Mouse (Mus musculus): ENCODE measurements at regions not wholly inside any gene's neighbourhood (a gene's known extent, or its start where the extent isn't known, plus 50 kb on each side); places are given as distances from the start of the nearest gene placed in this dataset.

DNA sequence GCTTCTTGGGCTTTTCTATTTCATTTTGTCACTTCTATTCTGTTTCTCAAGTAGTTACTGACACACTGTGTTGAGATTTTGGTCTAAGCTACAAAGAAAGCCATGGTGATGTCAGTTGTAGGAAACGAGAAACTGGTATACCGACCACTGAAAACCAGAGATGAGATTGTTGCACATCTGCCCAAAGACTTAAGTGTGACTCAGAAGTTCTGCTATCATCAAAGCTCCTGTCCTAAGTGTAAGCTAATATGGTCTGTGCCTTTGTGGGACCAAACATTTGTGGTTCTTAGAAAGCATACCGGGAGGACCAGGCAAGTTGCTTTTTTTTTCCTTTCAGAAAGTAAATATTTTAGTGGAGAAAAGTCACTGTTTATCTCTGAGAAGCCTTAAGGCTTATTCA is 1451.8 kb upstream of the A1bg start:
- no peak overlapping the region for H3K4me2 ChIP-seq (ENCODE audit: low read depth, low read length)
- DNase-seq (ENCODE audit: low spot score) (no peak), ATAC-seq (ENCODE audit: low read depth) (no peak)
- H3K36me3 ChIP-seq (ENCODE audit: control insufficient read depth, insufficient read depth, low read length): no peaks in the 10 kb centered on the region
- no peaks in the 10 kb centered on the region for H3K27me3 ChIP-seq (replicated peaks; ENCODE audit: control insufficient read depth, insufficient read depth, low read length)
- H3K9me3 ChIP-seq (ENCODE audit: control insufficient read depth, low read length): no peaks in the 10 kb centered on the region
- no peak overlapping the region for H3K9ac ChIP-seq (ENCODE audit: low read depth, low read length)
- 82% methylated on average over 3 of the region's 3 CpGs for WGBS
- H3K27ac ChIP-seq (replicated peaks; ENCODE audit: low read depth, low read length): no peak overlapping the region
- H3K4me3 ChIP-seq (ENCODE audit: low read depth, low read length): no peak overlapping the region
- no peaks in the 10 kb centered on the region for H3K4me1 ChIP-seq (ENCODE audit: control insufficient read depth, insufficient read depth, low read length)

DNA sequence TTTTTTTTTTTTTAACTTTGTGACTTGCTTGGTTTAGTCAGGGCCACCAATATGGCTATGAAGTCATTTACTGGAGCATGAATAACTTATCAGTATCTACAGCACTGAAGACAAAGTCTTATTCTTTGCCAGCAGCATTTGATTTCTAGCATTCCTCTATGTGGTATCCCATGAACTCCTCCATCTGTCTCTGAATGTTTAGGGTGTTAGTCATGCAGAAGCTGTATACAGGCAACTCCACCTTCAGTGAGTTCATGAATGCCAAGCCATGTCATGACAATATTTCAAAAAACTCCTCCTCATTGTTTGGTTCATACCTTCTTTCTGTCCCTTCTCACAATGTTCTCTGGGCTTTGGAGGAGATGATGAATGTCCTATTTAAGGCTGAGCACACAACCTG is 1438.4 kb upstream of the A1bg start:
- Histone ChIP-seq H3K9me3 (ENCODE audit: control insufficient read depth, low read length) (no peaks in the 10 kb centered on the region), H3K4me3 (ENCODE audit: low read depth, low read length) (no peak overlapping the region), H3K4me2 (ENCODE audit: low read depth, low read length) (no peak overlapping the region), H3K9ac (ENCODE audit: low read depth, low read length) (no peak overlapping the region), H3K27ac (replicated peaks; ENCODE audit: low read depth, low read length) (no peak overlapping the region), H3K4me1 (ENCODE audit: control insufficient read depth, insufficient read depth, low read length) (no peaks in the 10 kb centered on the region), H3K27me3 (replicated peaks; ENCODE audit: control insufficient read depth, insufficient read depth, low read length) (no peaks in the 10 kb centered on the region), H3K36me3 (ENCODE audit: control insufficient read depth, insufficient read depth, low read length) (no peaks in the 10 kb centered on the region)
- DNase-seq (ENCODE audit: low spot score) (no peak), ATAC-seq (ENCODE audit: low read depth) (no peak)

DNA sequence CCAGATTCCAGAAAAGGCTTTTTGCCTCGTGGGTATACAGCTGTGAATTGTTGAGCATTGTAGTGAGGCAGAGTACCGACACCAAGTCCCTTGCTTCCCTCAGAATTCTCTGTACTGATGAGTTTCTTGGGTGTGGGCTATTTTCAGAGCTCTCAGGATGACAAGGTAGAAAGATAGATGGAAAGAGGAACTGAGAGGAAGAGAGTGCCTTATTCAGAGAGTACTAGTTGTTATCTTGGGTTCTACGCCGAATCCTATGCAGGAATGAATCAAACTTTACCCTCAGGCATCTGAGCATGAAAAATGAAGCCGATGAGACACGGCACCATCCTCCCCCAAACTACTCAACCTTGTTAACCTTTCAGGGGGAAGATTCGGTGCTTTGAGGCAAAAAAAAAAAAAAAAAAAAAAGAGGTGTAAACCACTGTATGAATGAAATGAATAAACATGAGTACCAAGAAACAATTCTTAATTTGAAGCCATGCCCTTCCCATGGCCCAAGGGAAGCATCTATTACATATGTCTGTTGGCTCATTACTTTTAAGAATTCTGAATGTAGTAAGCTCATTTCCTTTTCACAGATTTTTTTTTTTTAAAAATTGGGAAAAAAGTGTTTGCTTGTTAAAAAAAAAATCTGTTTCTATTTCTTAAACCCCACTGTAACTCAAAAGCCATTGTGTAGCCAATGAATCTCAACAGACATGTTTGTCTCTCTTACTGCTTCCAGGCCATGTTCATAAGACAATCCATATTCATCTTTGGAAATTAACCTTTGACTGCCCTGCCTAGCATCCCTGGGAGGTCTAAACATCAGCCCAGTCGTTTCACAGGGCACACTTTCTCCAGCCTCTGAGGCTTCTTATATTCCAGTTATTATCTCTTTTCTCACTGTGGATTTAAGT is 1435.8 kb upstream of the A1bg start:
- Histone ChIP-seq H3K27me3 (replicated peaks; ENCODE audit: control insufficient read depth, insufficient read depth, low read length) (no peaks in the 10 kb centered on the region), H3K4me3 (ENCODE audit: low read depth, low read length) (no peak overlapping the region), H3K9ac (ENCODE audit: low read depth, low read length) (no peak overlapping the region), H3K36me3 (ENCODE audit: control insufficient read depth, insufficient read depth, low read length) (no peaks in the 10 kb centered on the region), H3K9me3 (ENCODE audit: control insufficient read depth, low read length) (no peaks in the 10 kb centered on the region), H3K4me1 (ENCODE audit: control insufficient read depth, insufficient read depth, low read length) (no peaks in the 10 kb centered on the region), H3K27ac (replicated peaks; ENCODE audit: low read depth, low read length) (no peak overlapping the region), H3K4me2 (ENCODE audit: low read depth, low read length) (no peak overlapping the region)
- WGBS: 50% methylated on average over 8 of the region's 8 CpGs
- ATAC-seq (ENCODE audit: low read depth) (no peak), DNase-seq (ENCODE audit: low spot score) (no peak)

DNA sequence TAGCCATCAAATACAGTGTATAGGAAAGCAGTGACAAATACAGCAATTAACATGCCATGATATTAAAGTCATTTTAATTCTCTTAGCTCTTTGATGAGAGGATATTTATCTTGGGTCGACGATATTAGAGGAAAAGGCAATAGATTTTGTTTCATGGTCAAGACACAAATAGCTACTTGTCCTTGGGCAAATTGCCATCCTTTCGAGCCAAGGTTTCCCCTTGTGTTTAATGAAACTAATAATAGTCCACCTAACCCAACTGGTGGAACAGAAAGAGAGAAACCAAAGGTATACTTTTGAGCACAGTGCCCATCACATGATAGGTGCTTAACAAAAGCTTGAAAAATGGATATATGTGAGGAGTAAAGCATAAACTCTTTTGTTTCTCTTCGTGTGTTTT is 1431.0 kb upstream of the A1bg start:
- ATAC-seq (ENCODE audit: low read depth) (no peak), DNase-seq (ENCODE audit: low spot score) (no peak)
- Histone ChIP-seq H3K9ac (ENCODE audit: low read depth, low read length) (no peak overlapping the region), H3K27me3 (replicated peaks; ENCODE audit: control insufficient read depth, insufficient read depth, low read length) (no peaks in the 10 kb centered on the region), H3K4me2 (ENCODE audit: low read depth, low read length) (no peak overlapping the region), H3K4me3 (ENCODE audit: low read depth, low read length) (no peak overlapping the region), H3K9me3 (ENCODE audit: control insufficient read depth, low read length) (no peaks in the 10 kb centered on the region), H3K36me3 (ENCODE audit: control insufficient read depth, insufficient read depth, low read length) (no peaks in the 10 kb centered on the region), H3K4me1 (ENCODE audit: control insufficient read depth, insufficient read depth, low read length) (no peaks in the 10 kb centered on the region), H3K27ac (replicated peaks; ENCODE audit: low read depth, low read length) (no peak overlapping the region)
- 79% methylated on average over 4 of the region's 4 CpGs for WGBS

DNA sequence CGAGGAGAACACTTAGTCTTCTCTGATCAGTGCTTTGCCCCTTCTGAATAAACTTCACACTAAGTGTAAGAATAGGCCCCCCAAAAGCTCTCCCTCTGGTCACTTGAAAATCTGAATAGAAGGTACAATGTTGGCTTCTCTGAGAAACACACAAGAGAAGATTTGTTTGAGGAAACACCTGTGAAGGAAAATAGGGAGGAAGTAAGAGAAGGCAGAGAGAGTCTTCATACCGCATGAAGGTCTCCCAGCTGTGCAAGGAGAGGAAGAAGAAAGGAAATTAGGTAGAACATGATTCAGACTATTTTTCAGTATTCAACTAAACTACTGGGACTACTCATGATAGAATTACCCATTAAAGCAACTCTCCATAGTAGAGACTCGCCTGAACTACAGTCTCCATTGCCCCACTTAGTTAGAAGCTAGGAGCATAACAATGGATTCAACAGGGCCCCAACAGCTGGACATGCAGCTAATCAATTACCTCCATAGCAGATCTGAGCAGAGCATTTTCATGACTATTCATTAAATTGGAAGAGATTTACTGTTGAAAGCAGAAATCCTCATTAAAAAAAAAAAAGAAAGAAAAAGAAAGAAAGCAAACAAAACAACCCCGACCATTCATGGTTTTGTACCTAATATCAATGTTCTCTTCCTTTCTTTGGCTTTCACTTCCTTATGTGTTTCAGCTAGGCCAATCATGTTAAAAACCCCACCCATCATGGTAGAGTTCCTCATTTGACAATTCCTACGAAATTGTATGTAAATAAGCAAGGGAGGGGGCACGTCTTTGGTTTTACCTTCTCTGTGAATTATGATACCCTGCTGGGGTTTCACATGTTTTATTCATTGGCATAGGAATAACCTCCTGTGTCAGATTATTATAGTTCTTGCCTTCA is 1428.3 kb upstream of the A1bg start:
- Histone ChIP-seq H3K4me3 (ENCODE audit: low read depth, low read length) (no peak overlapping the region), H3K27me3 (replicated peaks; ENCODE audit: control insufficient read depth, insufficient read depth, low read length) (no peaks in the 10 kb centered on the region), H3K27ac (replicated peaks; ENCODE audit: low read depth, low read length) (no peak overlapping the region), H3K36me3 (ENCODE audit: control insufficient read depth, insufficient read depth, low read length) (no peaks in the 10 kb centered on the region), H3K4me2 (ENCODE audit: low read depth, low read length) (no peak overlapping the region), H3K9ac (ENCODE audit: low read depth, low read length) (no peak overlapping the region), H3K9me3 (ENCODE audit: control insufficient read depth, low read length) (no peaks in the 10 kb centered on the region), H3K4me1 (ENCODE audit: control insufficient read depth, insufficient read depth, low read length) (no peaks in the 10 kb centered on the region)
- 79% methylated on average over 6 of the region's 6 CpGs for WGBS
- ATAC-seq (ENCODE audit: low read depth) (no peak), DNase-seq (ENCODE audit: low spot score) (no peak)

DNA sequence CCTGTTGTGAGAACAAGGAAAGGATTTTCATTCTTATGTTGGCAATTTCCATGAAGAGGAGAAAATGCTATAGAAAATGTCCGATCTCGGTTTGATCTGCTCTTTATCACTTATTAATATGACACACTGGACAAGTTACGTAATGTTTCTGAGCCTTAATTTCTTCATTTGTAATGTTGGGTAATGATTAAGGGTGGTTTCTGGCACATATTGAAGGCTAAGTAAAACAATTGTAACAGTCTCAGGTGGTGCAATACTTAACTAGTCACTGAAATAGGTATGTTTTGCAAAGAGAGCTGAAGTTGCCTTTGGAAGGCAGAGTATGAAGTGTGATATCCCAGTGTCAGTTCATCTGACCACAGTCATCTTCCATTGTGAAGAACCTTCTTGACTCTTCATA is 1427.2 kb upstream of the A1bg start:
- no peak overlapping the region for H3K4me3 ChIP-seq (ENCODE audit: low read depth, low read length)
- H3K27ac ChIP-seq (replicated peaks; ENCODE audit: low read depth, low read length): no peak overlapping the region
- no peaks in the 10 kb centered on the region for H3K36me3 ChIP-seq (ENCODE audit: control insufficient read depth, insufficient read depth, low read length)
- no peaks in the 10 kb centered on the region for H3K27me3 ChIP-seq (replicated peaks; ENCODE audit: control insufficient read depth, insufficient read depth, low read length)
- H3K4me2 ChIP-seq (ENCODE audit: low read depth, low read length): no peak overlapping the region
- H3K9ac ChIP-seq (ENCODE audit: low read depth, low read length): no peak overlapping the region
- H3K4me1 ChIP-seq (ENCODE audit: control insufficient read depth, insufficient read depth, low read length): no peaks in the 10 kb centered on the region
- no peak for DNase-seq (ENCODE audit: low spot score)
- ATAC-seq (ENCODE audit: low read depth): no peak
- 95% methylated on average over 3 of the region's 3 CpGs for WGBS
- H3K9me3 ChIP-seq (ENCODE audit: control insufficient read depth, low read length): no peaks in the 10 kb centered on the region

DNA sequence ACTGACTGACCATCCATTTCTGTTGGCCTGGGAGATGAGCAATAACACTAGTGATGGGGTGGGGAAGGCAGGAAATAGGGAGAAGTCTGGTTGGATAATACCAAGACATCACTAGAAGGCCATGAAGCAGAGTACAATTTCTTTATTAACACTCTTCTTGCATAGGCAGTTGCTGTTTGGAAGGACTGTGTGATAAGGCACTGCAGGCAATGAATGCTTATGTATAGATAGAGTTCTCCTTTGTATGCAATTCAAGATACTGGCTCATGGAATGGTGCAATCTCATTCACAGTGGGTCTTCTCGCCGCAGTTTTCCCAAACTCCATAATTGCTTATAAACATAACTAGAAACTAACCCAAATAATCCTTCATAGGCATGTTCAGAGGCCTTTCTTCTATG is 1426.1 kb upstream of the A1bg start:
- no peaks in the 10 kb centered on the region for H3K9me3 ChIP-seq (ENCODE audit: control insufficient read depth, low read length)
- no peak overlapping the region for H3K4me3 ChIP-seq (ENCODE audit: low read depth, low read length)
- H3K27me3 ChIP-seq (replicated peaks; ENCODE audit: control insufficient read depth, insufficient read depth, low read length): no peaks in the 10 kb centered on the region
- H3K4me1 ChIP-seq (ENCODE audit: control insufficient read depth, insufficient read depth, low read length): no peaks in the 10 kb centered on the region
- DNase-seq (ENCODE audit: low spot score) (no peak), ATAC-seq (ENCODE audit: low read depth) (no peak)
- H3K4me2 ChIP-seq (ENCODE audit: low read depth, low read length): no peak overlapping the region
- no peak overlapping the region for H3K27ac ChIP-seq (replicated peaks; ENCODE audit: low read depth, low read length)
- no peaks in the 10 kb centered on the region for H3K36me3 ChIP-seq (ENCODE audit: control insufficient read depth, insufficient read depth, low read length)
- no peak overlapping the region for H3K9ac ChIP-seq (ENCODE audit: low read depth, low read length)
- WGBS: 93% methylated on average over 2 of the region's 2 CpGs

DNA sequence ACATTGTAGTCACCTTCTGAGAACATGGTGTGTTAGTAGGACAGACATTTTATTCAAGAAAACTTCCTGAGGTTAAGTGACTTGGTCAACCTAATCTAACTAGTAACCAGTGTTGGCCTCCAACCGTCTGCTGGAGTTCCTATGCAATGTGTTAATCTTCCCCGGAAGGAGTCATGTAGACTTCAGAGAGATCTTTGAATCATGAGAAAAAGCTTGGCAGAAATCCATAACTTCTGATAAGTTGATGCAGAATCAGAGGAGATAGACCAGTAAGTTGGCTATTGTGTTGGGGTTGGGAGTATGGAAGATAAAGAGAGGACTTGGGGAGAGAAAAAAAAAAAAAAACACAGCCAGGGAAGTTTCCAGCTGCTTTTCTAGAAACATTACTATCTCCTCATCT is 1424.9 kb upstream of the A1bg start:
- no peak overlapping the region for H3K4me2 ChIP-seq (ENCODE audit: low read depth, low read length)
- no peak overlapping the region for H3K9ac ChIP-seq (ENCODE audit: low read depth, low read length)
- H3K9me3 ChIP-seq (ENCODE audit: control insufficient read depth, low read length): no peaks in the 10 kb centered on the region
- H3K36me3 ChIP-seq (ENCODE audit: control insufficient read depth, insufficient read depth, low read length): no peaks in the 10 kb centered on the region
- H3K27me3 ChIP-seq (replicated peaks; ENCODE audit: control insufficient read depth, insufficient read depth, low read length): no peaks in the 10 kb centered on the region
- no peak overlapping the region for H3K27ac ChIP-seq (replicated peaks; ENCODE audit: low read depth, low read length)
- ATAC-seq (ENCODE audit: low read depth): no peak
- WGBS: 80% methylated on average over 2 of the region's 2 CpGs
- H3K4me3 ChIP-seq (ENCODE audit: low read depth, low read length): no peak overlapping the region
- H3K4me1 ChIP-seq (ENCODE audit: control insufficient read depth, insufficient read depth, low read length): no peaks in the 10 kb centered on the region
- no peak for DNase-seq (ENCODE audit: low spot score)
